Mouse (Mus musculus) midbrain, postnatal 0 days (tissue): ENCODE results near the gene Siah2. TPM values are rescaled to one million over a fixed set of nuclear protein-coding genes. Genes with fewer than 3 reads are reported as not detected.
A peak's percentile ranks its signal among the peaks of the same experiment; 100 is the strongest.

Source experiments
- ATAC-seq: fragments of 200-750 bp; cut with Nextera tagmentation; 2 replicates; pipeline ENCODE4 v1.8.0; 2017; ENCODE audit warnings: moderate number of reproducible peaks, mild to moderate bottlenecking, moderate TSS enrichment, moderate library complexity; ENCODE audit not compliant: low FRiP score
- DNase-seq: peaks from one replicate; pipeline ENCODE4 v3.0.0-alpha.2; 2015; ENCODE audit warnings: low spot score
- H3K27ac ChIP-seq: fragments of 300-500 bp; sonication (generic); 2 replicates; pipeline ENCODE4 v1.5.1; 2014; ENCODE audit warnings: low read depth, mild to moderate bottlenecking, low read length, mixed read lengths
- H3K27me3 ChIP-seq: fragments of 300-500 bp; sonication (generic); 2 replicates; pipeline ENCODE4 v1.6.1; 2014; ENCODE audit warnings: low read length, control low read depth, mixed read lengths; ENCODE audit not compliant: insufficient read depth
- H3K36me3 ChIP-seq: fragments of 300-500 bp; sonication (generic); 2 replicates; pipeline ENCODE4 v1.6.1; 2014; ENCODE audit warnings: low read length, control low read depth, mixed read lengths; ENCODE audit not compliant: insufficient read depth
- H3K4me1 ChIP-seq: fragments of 300-500 bp; sonication (generic); 2 replicates; pipeline ENCODE4 v1.6.1; 2014; ENCODE audit warnings: mild to moderate bottlenecking, control low read depth, antibody characterized with exemption, low read length, mixed read lengths; ENCODE audit not compliant: insufficient read depth
- H3K4me2 ChIP-seq: fragments of 300-500 bp; sonication (generic); 2 replicates; pipeline ENCODE4 v1.6.1; 2014; ENCODE audit warnings: low read depth, mild to moderate bottlenecking, low read length, mixed read lengths; ENCODE audit not compliant: poor library complexity, severe bottlenecking
- H3K4me3 ChIP-seq: fragments of 300-500 bp; sonication (generic); 2 replicates; pipeline ENCODE4 v1.5.1; 2014; ENCODE audit warnings: low read depth, mild to moderate bottlenecking, low read length, moderate library complexity
- H3K9ac ChIP-seq: fragments of 300-500 bp; sonication (generic); replicated peaks from 2 replicates; pipeline ENCODE4 v1.6.1; 2014; ENCODE audit warnings: mild to moderate bottlenecking, low read length, moderate library complexity, mixed read lengths; ENCODE audit not compliant: poor library complexity, severe bottlenecking
- H3K9me3 ChIP-seq: fragments of 300-500 bp; sonication (generic); 2 replicates; pipeline ENCODE4 v1.6.1; 2016; ENCODE audit warnings: low read length, control low read depth
- CTCF ChIP-seq: IDR thresholded peaks from 2 replicates; pipeline ENCODE4 v1.5.1; 2016; ENCODE audit warnings: antibody characterized with exemption, mild to moderate bottlenecking
- WGBS: fragments of 180-500 bp; shearing (Covaris S2); extraction: QIAGEN DNeasy Blood & Tissue Kit; methylation state at CpG from one replicate; pipeline ENCODE4 v1.1.7; 2014; 5-methylcytosine and 5-hydroxymethylcytosine counted together
- polyA plus RNA-seq: library from polyadenylated mRNA; unstranded; fragments of >200 nt; fragmentation: Nextera tagmentation; extraction: Ambion mirVana; gene quantifications from 2 replicates; pipeline ENCODE4 v1.2.1, GENCODE M21; 2015
- total RNA-seq: library from RNA; depleted of rRNA; stranded (reverse); fragments of >200 nt; gene quantifications from 2 replicates; pipeline ENCODE4 v1.2.3, GENCODE M21; 2014

Siah2 gene
- total and polyA plus RNA-seq, 2 experiments from 2014 or later, result 13.1 to 24.8 TPM

GRCm38 (mm10) chr3:58716705-58717104 is 24.5 kb upstream of the Siah2 start:
- no peaks in the 10 kb centered on the region for H3K4me1 ChIP-seq
- DNase-seq, result no peak
- H3K27ac ChIP-seq, result no peak overlapping the region
- no peaks in the 10 kb centered on the region for H3K27me3 ChIP-seq
- no peak for ATAC-seq
- 90% methylated on average over 2 of the region's 2 CpGs for WGBS
- TF ChIP-seq CTCF, result no peak
- H3K36me3 ChIP-seq, result no peaks in the 10 kb centered on the region
- H3K4me2 ChIP-seq, result no peak overlapping the region
- no peak overlapping the region for H3K4me3 ChIP-seq
- peaks cover 6% of the 10 kb centered on the region; the same call in 1 of the 2 replicates for H3K9me3 ChIP-seq
- H3K9ac ChIP-seq, result no peak overlapping the region

GRCm38 (mm10) chr3:58714767-58715166 is 22.6 kb upstream of the Siah2 start:
- ATAC-seq (no peak), DNase-seq (no peak)
- TF ChIP-seq CTCF, result no peak
- no peak overlapping the region for H3K9ac ChIP-seq
- H3K9me3 ChIP-seq, result peaks cover 6% of the 10 kb centered on the region; the same call in 1 of the 2 replicates
- no peak overlapping the region for H3K27ac ChIP-seq
- H3K36me3 ChIP-seq, result no peaks in the 10 kb centered on the region
- no peaks in the 10 kb centered on the region for H3K27me3 ChIP-seq
- H3K4me1 ChIP-seq, result no peaks in the 10 kb centered on the region
- H3K4me3 ChIP-seq, result no peak overlapping the region
- 87% methylated on average over 2 of the region's 2 CpGs for WGBS
- no peak overlapping the region for H3K4me2 ChIP-seq

GRCm38 (mm10) chr3:58714034-58714433 is 21.8 kb upstream of the Siah2 start:
- H3K27ac ChIP-seq, result no peak overlapping the region
- DNase-seq (no peak), ATAC-seq (no peak)
- no peaks in the 10 kb centered on the region for H3K36me3 ChIP-seq
- no peaks in the 10 kb centered on the region for H3K27me3 ChIP-seq
- no peak overlapping the region for H3K9ac ChIP-seq
- TF ChIP-seq CTCF, result no peak
- no peak overlapping the region for H3K4me3 ChIP-seq
- H3K4me2 ChIP-seq, result no peak overlapping the region
- H3K4me1 ChIP-seq, result no peaks in the 10 kb centered on the region
- H3K9me3 ChIP-seq, result peaks cover 6% of the 10 kb centered on the region; the same call in 1 of the 2 replicates
- WGBS, result 78% methylated on average over 2 of the region's 2 CpGs

DNA sequence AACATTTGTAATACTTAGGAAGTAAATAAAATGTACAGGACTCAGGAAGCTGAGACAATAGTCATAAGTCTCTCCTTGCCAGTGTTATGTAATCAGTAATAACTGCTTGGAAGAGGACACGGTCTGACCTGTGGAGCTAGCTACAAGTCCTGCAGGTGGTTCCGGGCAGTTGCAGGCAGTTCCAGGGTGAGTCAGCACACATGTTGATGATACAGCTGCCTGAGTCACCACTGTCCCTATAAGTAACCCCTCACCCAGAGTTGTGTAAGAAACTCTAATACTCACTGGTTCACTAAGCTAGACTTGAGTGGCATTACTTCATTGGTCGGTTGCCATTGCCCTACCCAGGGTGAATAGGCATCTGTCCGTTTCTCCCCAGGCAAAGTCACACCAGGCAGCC is 21.0 kb upstream of the Siah2 start:
- no peaks in the 10 kb centered on the region for H3K4me1 ChIP-seq
- ATAC-seq (no peak), DNase-seq (no peak)
- no peak overlapping the region for H3K4me3 ChIP-seq
- peaks cover 6% of the 10 kb centered on the region; the same call in 1 of the 2 replicates for H3K9me3 ChIP-seq
- TF ChIP-seq CTCF, result no peak
- WGBS, result 90% methylated on average over 4 of the region's 4 CpGs
- no peaks in the 10 kb centered on the region for H3K36me3 ChIP-seq
- H3K9ac ChIP-seq, result no peak overlapping the region
- H3K4me2 ChIP-seq, result no peak overlapping the region
- H3K27ac ChIP-seq, result no peak overlapping the region
- H3K27me3 ChIP-seq, result no peaks in the 10 kb centered on the region

DNA sequence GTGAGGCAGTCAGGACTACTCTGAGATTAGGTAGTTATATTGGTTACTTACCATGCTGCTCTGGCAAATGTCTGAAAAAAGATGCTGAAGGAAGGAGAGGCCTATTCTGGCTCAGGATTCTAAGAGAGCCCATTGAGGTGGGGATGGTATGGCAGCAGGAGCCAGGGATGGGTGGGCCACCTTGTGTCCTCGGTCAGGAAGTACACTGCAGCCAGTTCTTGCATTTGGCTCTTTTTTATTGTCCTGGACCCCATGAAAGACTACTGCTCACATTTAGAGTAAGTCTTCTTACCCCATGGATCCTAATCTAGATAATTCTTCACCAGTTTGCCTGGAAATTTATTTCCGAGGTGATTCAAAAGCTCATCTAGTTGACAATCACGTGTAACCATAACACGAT is 12.3 kb upstream of the Siah2 start:
- no peak for DNase-seq
- Histone ChIP-seq H3K9ac (no peak overlapping the region), H3K9me3 (no peaks in the 10 kb centered on the region), H3K4me2 (no peak overlapping the region), H3K27me3 (no peaks in the 10 kb centered on the region), H3K36me3 (no peaks in the 10 kb centered on the region), H3K27ac (no peak overlapping the region), H3K4me1 (no peaks in the 10 kb centered on the region), H3K4me3 (no peak overlapping the region)
- WGBS, result 75% methylated on average over 4 of the region's 4 CpGs
- no peak for ATAC-seq
- peak; percentile 40; the same call in 1 of the 2 replicates for TF ChIP-seq CTCF

DNA sequence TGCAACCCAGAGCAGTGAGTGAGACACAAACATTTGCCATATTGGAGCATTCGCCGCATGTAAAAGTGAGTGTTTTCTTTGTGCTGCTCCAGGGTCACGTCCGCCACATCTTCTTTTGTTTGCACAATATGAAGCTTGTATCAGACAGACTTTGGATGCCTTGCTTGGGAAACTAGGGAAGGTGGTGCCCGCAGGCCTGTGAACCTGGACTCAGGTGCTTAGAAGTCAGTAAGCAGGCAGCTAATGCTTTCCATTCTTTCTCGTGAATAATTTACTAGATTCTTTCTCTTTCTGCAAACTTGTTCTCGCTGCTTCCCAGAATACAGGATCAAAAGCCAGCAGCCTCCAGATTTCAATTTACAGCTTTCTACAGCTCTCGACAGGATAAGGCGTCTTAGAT is 11.5 kb upstream of the Siah2 start:
- TF ChIP-seq CTCF, result no peak
- no peak for ATAC-seq
- H3K27ac ChIP-seq, result no peak overlapping the region

More for the DNA sequence above, 11.5 kb upstream of the Siah2 start:
- no peaks in the 10 kb centered on the region for H3K9me3 ChIP-seq
- no peak for DNase-seq
- 75% methylated on average over 9 of the region's 9 CpGs for WGBS
- H3K4me3 ChIP-seq, result no peak overlapping the region
- no peaks in the 10 kb centered on the region for H3K36me3 ChIP-seq
- no peaks in the 10 kb centered on the region for H3K4me1 ChIP-seq
- no peaks in the 10 kb centered on the region for H3K27me3 ChIP-seq
- H3K4me2 ChIP-seq, result no peak overlapping the region
- H3K9ac ChIP-seq, result no peak overlapping the region
